Mouse (Mus musculus) gastrocnemius, postnatal 14 days (tissue): Measurements from ENCODE around the gene Rtkn2. TPM values are rescaled to one million over a fixed set of nuclear protein-coding genes. Genes with fewer than 3 reads are reported as not detected.
A peak's percentile ranks its signal among the peaks of the same experiment; 100 is the strongest.

Source experiments
- DNase-seq: peaks from one replicate; pipeline ENCODE4 v3.0.0; 2021; ENCODE audit warnings: mixed read lengths
- intact Hi-C: fragments of 180-260 bp; cut with DNase I; formaldehyde crosslinking; loops from one replicate; pipeline ENCODE4 v1.15.1; 2025; ENCODE audit warnings: low total_unique reads
- total RNA-seq, 2 experiments: library from RNA; stranded (reverse); gene quantifications; 2 replicates each; pipeline ENCODE4 v1.2.3; 2021

Rtkn2 gene
- total RNA-seq, 2 experiments from 2014 or later, result 1.1 to 1.8 TPM

GRCm38 (mm10) chr10:68063806-68064545 lies 84.6 kb downstream of the Rtkn2 start:
- no peak for DNase-seq
- intact Hi-C loops, result no loop called here

DNA sequence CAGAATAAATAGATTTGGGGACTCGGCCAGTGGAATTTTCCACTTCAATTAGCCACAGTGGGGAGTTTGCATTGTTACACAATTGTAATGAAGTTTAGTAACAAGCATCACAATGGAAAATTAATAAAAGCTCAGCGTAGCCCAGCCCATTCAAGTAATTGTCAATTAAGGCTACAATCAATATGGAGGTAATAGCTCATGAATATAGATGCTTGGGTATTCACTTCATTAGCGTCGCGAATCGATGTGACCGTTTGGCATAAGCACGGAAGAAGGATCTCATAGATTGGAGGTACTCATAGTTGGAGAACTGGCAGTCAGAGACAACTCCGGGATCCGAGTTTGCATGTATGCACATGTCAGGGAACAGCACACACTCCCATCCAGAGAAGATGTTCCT lies 85.2 kb downstream of the Rtkn2 start:
- no peak for DNase-seq
- intact Hi-C loops, result no loop called here

GRCm38 (mm10) chr10:68066173-68066572 lies 86.8 kb downstream of the Rtkn2 start:
- no peak for DNase-seq
- intact Hi-C loops, result no loop called here

DNA sequence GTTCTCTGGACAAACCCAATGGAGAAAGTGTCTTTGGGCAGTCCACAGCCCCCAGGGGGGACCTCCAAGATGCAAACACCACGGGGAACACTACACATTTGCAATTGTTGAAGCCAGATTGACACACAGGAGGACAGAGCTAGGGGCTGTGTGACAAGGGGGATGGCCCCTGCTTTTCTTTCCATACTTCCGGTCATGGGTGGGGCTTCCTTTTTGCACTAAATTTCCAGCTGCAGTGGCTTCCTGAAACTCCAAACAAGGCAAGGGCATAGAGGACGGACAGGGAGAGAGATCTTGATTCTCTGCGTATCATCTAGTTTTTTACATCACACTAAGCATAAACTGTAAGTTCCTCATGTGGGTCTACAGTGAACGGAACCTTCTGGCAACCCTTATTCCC lies 88.6 kb downstream of the Rtkn2 start:
- DNase-seq, result no peak
- intact Hi-C loops, result no loop called here

DNA sequence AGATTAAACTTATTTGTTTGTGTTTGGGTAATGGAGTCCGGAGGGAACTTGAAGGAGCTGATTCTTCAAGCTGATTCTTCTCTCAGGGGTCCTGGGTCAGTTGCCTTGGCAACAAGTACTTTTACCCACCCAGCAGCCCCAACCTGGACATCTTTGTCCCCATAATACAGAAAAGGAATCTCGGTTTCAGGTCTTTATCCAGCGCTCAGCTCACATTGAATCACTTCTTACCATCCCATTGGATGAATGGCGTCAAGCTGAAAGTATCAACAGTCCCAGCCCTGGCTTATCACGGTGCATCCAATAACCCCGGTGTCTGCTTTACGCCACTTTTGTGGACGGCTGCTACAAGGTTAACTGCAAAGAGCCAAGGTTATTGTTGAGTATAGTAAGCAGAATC lies 89.1 kb downstream of the Rtkn2 start:
- intact Hi-C loops, result no loop called here
- DNase-seq, result no peak

GRCm38 (mm10) chr10:68071041-68071440 lies 91.7 kb downstream of the Rtkn2 start:
- DNase-seq, result no peak
- intact Hi-C loops, result no loop called here

DNA sequence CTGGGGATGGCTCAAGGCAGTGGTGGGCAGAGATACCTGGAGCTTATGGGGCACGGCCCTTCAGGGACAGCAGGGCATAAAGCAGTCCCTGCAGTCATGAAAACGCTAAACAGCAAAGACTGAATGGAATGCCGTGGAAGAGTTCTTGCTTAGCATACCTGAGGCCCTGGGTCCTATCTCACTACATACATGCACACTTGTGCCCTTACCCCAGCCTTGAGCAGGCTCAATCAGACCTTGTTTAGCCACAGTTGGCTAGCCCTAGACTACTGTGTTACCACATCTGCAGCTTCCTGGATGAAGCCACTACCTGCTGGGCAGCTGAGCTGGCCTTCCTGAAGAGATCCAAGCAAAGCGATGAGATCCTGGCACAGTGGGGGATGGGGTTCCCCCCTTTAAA lies 93.3 kb downstream of the Rtkn2 start:
- intact Hi-C loops, result no loop called here
- DNase-seq, result no peak

DNA sequence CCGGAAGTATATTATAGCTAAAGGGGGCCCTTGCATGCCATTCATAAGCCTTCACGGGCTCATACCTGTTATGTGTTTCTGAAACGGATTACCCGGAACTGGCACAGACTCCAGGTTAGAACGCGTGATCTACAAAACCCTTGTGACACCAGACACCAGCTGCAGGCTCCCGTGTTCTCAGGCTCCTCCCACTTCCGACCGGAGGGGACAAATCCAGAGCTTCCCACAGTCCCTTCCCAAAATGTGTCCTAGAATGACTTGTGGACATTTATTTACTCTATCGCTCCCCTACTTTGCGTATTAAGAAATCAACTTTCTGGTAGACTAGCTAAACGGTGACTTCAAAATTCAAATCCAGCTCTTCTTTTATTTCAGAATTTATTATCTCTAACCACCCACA lies 94.9 kb downstream of the Rtkn2 start:
- no peak for DNase-seq
- intact Hi-C loops, result no loop called here

- DNase-seq, result no peak
- intact Hi-C loops, result no loop called here
Observed at GRCm38 (mm10) chr10:68075181-68075580, 95.8 kb downstream of the Rtkn2 start.

DNA sequence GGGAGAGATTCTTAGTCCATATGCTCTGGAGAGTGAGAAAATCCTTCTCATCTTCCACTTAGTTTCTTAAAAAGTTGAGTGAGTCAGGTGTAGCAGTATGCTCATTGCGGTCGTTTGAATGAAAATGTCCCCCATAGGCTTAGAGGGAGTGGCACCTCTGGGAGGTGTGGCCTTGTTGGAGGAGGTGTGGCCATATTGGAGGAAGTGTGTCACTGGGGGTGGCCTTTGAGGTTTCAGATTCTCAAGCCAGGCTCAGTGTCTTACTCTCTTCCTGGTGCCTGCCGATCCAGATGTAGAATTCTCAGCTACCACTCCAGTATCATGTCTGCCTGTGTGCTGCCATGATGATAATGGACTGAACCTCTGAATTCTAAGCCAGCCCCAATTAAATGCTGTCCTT lies 99.3 kb downstream of the Rtkn2 start:
- intact Hi-C loops, result no loop called here
- DNase-seq, result no peak

DNA sequence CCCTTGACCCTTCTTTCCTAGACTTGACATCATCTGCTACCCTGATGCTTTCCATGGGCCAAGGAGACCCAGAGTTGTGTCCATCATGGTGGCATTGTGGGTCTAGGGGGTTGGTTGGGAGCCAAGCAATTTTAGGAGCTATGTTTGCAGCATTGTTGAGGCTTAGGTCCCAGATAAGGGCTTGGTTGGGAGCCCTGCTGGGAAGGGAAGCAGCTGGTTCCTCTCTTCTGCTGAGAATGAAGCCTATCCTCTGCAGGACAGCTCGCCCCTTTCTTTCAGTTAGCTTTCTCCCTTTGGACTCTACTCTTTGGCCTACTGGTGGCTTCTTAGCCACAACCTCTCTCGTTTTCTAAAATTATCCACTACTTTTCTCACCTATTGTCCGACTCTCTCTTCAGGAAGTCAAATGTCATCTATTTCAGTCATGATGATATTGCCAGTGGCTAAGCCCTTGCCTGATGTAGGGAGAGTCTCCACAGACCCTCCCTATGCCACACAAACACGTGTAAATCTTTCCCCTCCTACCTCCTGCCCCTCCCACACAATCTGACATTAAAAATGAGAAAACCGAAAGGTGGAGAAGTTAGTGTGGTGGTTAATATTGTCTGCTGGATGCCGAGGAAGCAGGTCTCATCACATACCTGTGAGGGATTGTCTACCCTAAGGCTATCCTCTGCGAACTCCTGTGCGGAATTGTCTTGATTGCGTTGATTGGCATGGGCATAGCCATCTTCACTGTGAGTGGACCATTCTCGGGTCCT lies 100.7 kb downstream of the Rtkn2 start:
- no peak for DNase-seq
- intact Hi-C loops, result no loop called here

GRCm38 (mm10) chr10:68081712-68082111 lies 102.3 kb downstream of the Rtkn2 start:
- no peak for DNase-seq
- intact Hi-C loops, result no loop called here

- intact Hi-C loops, result no loop called here
- DNase-seq, result no peak
Observed at GRCm38 (mm10) chr10:68085574-68085973, 106.2 kb downstream of the Rtkn2 start.

- intact Hi-C loops, result no loop called here
Observed at GRCm38 (mm10) chr10:68086973-68087372, 107.6 kb downstream of the Rtkn2 start.

DNA sequence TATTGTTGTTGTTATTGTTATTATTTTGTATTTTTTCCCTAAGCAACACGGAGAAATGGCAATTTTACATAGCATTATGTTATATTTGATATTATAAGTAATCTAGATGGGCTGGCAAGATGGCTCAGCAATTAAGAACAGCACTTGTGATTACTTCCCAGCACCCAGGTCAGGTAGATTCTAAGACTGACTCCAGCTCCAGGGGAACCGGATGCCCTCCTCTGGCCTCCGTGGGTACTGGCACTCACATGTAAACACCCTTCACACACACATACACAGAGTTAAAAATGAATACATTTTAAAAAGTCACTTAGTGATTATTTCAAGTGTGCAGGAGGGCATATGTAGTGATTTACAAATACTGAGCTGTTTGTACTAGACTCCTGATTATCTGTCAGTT lies 108.4 kb downstream of the Rtkn2 start:
- intact Hi-C loops, result no loop called here
- no peak for DNase-seq

More at GRCm38 (mm10) chr10:68086973-68087372, 107.6 kb downstream of the Rtkn2 start:
- no peak for DNase-seq

DNA sequence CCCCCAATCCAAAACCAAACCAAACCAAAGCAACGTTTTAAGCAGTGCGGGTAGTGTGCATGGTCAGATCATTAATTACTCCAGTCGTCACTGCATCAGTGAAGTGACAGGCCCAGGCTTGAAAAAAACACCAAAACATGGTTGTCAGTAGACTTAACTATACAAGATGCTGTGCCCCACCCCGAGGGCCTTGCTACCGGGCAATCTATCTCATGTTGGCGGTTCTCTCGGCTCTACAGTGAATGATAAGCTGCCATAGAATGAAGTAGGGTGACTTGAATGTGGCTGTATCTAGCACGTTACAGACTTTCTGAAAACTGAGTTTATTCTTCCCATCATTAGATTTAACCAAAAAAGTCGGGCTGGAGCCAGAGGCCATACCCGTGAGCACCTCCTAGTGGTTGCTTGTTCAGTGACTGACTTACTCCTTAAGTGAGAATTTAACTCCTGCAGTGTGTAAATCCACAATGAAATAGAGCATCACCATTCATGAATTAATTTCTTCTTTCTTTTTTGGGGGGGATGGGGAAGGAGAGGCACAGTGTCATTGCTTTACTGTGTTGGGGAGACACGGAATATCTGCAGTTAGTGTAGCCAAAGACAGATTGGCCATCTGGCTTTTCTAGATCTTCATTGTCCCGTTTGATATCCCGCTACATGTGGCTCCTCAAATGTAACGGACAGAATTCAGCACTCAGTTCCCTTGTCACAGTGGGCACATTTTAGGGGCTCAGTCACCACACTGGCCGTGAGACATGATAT lies 110.2 kb downstream of the Rtkn2 start:
- intact Hi-C loops, result no loop called here
- DNase-seq, result no peak

DNA sequence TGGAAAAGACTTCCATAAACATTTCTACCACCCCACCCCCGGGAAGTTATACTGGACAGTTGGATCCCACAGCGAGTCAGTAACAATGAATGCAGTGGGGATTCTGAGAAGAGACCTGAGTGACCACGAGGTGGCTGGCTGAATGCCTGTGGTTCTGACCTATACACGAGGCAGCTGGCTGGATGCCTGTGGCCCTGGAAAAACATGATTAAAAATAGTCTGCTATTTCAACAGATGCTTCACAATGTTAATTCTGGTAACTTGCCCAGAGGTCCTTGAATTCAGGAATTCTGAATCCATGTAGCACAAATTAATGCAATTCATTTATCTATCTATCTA lies 110.8 kb downstream of the Rtkn2 start:
- intact Hi-C loops, result no loop called here
- peak; percentile 80 for DNase-seq

- intact Hi-C loops, result no loop called here
- no peak for DNase-seq
Observed at GRCm38 (mm10) chr10:68090544-68090943, 111.2 kb downstream of the Rtkn2 start.

- no peak for DNase-seq
- intact Hi-C loops, result no loop called here
Observed at GRCm38 (mm10) chr10:68091011-68091410, 111.6 kb downstream of the Rtkn2 start.

DNA sequence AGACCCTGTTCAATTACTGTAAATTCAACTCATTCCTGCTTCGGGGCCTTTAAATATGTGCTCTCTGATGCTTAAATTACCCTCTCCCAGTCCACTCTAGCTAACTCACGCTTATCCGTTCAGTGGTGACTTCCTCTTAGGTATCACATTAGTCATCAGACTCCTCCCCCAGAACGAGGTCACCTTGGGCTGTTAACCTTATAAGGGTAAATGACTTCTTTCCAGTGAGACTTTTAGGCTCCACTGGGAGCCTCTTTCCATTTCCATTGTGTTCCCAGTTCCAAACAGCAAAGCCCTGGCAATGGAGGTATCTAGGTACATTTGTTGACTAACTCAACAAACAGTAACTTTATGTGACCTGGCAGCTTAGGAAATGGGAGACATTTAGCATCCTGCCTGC lies 112.5 kb downstream of the Rtkn2 start:
- intact Hi-C loops, result no loop called here
- DNase-seq, result no peak

DNA sequence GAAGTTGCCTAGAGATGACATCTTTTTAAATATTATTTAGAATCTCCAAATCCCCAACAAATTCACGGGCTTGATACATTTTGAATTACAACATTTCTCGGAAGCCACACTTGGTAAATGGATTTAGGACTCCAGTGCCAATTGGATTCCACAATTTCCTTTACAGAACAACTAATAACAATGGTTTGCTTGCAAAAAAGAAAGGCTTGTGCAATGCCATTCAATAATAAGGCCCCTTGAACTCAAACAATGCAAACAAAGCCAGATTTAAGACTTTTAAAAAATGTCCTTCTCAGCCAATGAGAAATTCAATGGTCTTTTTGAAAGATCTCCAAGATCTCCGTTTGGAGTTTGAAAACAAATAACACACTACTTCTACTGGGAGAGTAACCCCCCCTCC lies 114.1 kb downstream of the Rtkn2 start:
- intact Hi-C loops, result no loop called here
- DNase-seq, result no peak
